Mouse (Mus musculus) liver, postnatal 0 days (tissue): ENCODE measurements at regions not wholly inside any gene's neighbourhood (a gene's known extent, or its start where the extent isn't known, plus 50 kb on each side); places are given as distances from the start of the nearest gene placed in this dataset.

Experiments used
- ATAC-seq: fragments of 200-750 bp; cut with Nextera tagmentation; 2 replicates; pipeline ENCODE4 v1.8.0; 2017; ENCODE audit warnings: mild to moderate bottlenecking, moderate library complexity
- DNase-seq: peaks from one replicate; pipeline ENCODE4 v3.0.0-alpha.2; 2016
- H3K27ac ChIP-seq: fragments of 300-500 bp; sonication (generic); 2 replicates; pipeline ENCODE4 v1.5.1; 2014; ENCODE audit warnings: antibody characterized with exemption, moderate library complexity, mild to moderate bottlenecking, low read depth
- H3K27me3 ChIP-seq: fragments of 300-500 bp; sonication (generic); 2 replicates; pipeline ENCODE4 v1.6.1; 2014; ENCODE audit warnings: low read length, control low read depth, mixed read lengths; ENCODE audit not compliant: insufficient read depth
- H3K36me3 ChIP-seq: fragments of 300-500 bp; sonication (generic); replicated peaks from 2 replicates; pipeline ENCODE4 v1.6.1; 2014; ENCODE audit warnings: mild to moderate bottlenecking, control low read depth, low read length, moderate library complexity, mixed read lengths; ENCODE audit not compliant: insufficient read depth
- H3K4me1 ChIP-seq: fragments of 300-500 bp; sonication (generic); 2 replicates; pipeline ENCODE4 v1.6.1; 2014; ENCODE audit warnings: antibody characterized with exemption, mild to moderate bottlenecking, control low read depth; ENCODE audit not compliant: insufficient read depth
- H3K4me2 ChIP-seq: fragments of 300-500 bp; sonication (generic); 2 replicates; pipeline ENCODE4 v1.6.1; 2014; ENCODE audit warnings: low read depth, mild to moderate bottlenecking, low read length, moderate library complexity, mixed read lengths
- H3K4me3 ChIP-seq: fragments of 300-500 bp; sonication (generic); 2 replicates; pipeline ENCODE4 v1.5.1; 2014; ENCODE audit warnings: low read depth, low read length
- H3K9ac ChIP-seq: fragments of 300-500 bp; sonication (generic); replicated peaks from 2 replicates; pipeline ENCODE4 v1.6.1; 2014; ENCODE audit warnings: mild to moderate bottlenecking, moderate library complexity
- H3K9me3 ChIP-seq: fragments of 300-500 bp; sonication (generic); 2 replicates; pipeline ENCODE4 v1.6.1; 2016; ENCODE audit warnings: mild to moderate bottlenecking, control low read depth, low read length, mixed read lengths
- CTCF ChIP-seq: sonication (generic); IDR thresholded peaks from 2 replicates; pipeline ENCODE4 v1.5.1; 2016; ENCODE audit warnings: antibody characterized with exemption, low read depth
- EP300 ChIP-seq: IDR thresholded peaks from 2 replicates; pipeline ENCODE4 v1.6.1; 2016; ENCODE audit warnings: antibody characterized with exemption, low read depth, mild to moderate bottlenecking
- WGBS: fragments of 180-500 bp; shearing (Covaris S2); extraction: QIAGEN DNeasy Blood & Tissue Kit; methylation state at CpG from one replicate; pipeline ENCODE4 v1.1.7; 2014; ENCODE audit not compliant: insufficient replicate concordance; 5-methylcytosine and 5-hydroxymethylcytosine counted together

- 59% methylated on average over 12 of the region's 12 CpGs for WGBS
- Histone ChIP-seq H3K4me3 (no peak overlapping the region), H3K4me2 (no peak overlapping the region), H3K4me1 (peaks cover 14% of the 10 kb centered on the region), H3K36me3 (no peaks in the 10 kb centered on the region), H3K9me3 (no peaks in the 10 kb centered on the region), H3K9ac (no peak overlapping the region), H3K27me3 (no peaks in the 10 kb centered on the region), H3K27ac (peak overlapping the region; percentile 87)
- TF ChIP-seq EP300 (no peak; the same call in 1 of the 2 replicates), CTCF (no peak)
- DNase-seq (peak; percentile 50), ATAC-seq (peak; percentile 79)
These were observed 179.1 kb upstream of the Adgrl2 start for GRCm38 (mm10) chr3:149169442-149169841.

GRCm38 (mm10) chr3:149167997-149168396 is 177.6 kb upstream of the Adgrl2 start:
- no peak for ATAC-seq
- no peak for DNase-seq
- Histone ChIP-seq H3K9me3 (no peaks in the 10 kb centered on the region), H3K4me2 (no peak overlapping the region), H3K36me3 (no peaks in the 10 kb centered on the region), H3K9ac (no peak overlapping the region), H3K4me1 (peaks cover 14% of the 10 kb centered on the region), H3K27ac (no peak overlapping the region), H3K27me3 (no peaks in the 10 kb centered on the region), H3K4me3 (no peak overlapping the region)
- no peak for TF ChIP-seq CTCF
- no peak for TF ChIP-seq EP300
- 69% methylated on average over 3 of the region's 3 CpGs for WGBS

- Histone ChIP-seq H3K4me2 (no peak overlapping the region), H3K9me3 (no peaks in the 10 kb centered on the region), H3K27ac (no peak overlapping the region), H3K4me1 (peaks cover 3% of the 10 kb centered on the region), H3K36me3 (no peaks in the 10 kb centered on the region), H3K9ac (no peak overlapping the region), H3K27me3 (no peaks in the 10 kb centered on the region), H3K4me3 (no peak overlapping the region)
- WGBS = 87% methylated on average over 4 of the region's 4 CpGs
- no peak for ATAC-seq
- TF ChIP-seq CTCF (no peak), EP300 (no peak)
- no peak for DNase-seq
These were observed 174.4 kb upstream of the Adgrl2 start for GRCm38 (mm10) chr3:149164804-149165203.

GRCm38 (mm10) chr3:149163591-149163990 is 173.2 kb upstream of the Adgrl2 start:
- H3K4me2 ChIP-seq = no peak overlapping the region
- TF ChIP-seq CTCF (no peak), EP300 (no peak)
- DNase-seq (no peak), ATAC-seq (no peak)
- no peak overlapping the region for H3K27ac ChIP-seq
- H3K4me1 ChIP-seq = no peaks in the 10 kb centered on the region; the same call in 1 of the 2 replicates
- WGBS = 62% methylated on average over 6 of the region's 6 CpGs
- H3K27me3 ChIP-seq = no peaks in the 10 kb centered on the region
- no peak overlapping the region for H3K4me3 ChIP-seq
- H3K36me3 ChIP-seq = no peaks in the 10 kb centered on the region
- no peak overlapping the region for H3K9ac ChIP-seq
- no peaks in the 10 kb centered on the region for H3K9me3 ChIP-seq

GRCm38 (mm10) chr3:149160833-149161232 is 170.5 kb upstream of the Adgrl2 start:
- H3K27ac ChIP-seq = no peak overlapping the region
- H3K4me2 ChIP-seq = no peak overlapping the region
- TF ChIP-seq CTCF (no peak), EP300 (no peak)
- no peaks in the 10 kb centered on the region for H3K4me1 ChIP-seq
- DNase-seq (no peak), ATAC-seq (no peak)
- H3K9me3 ChIP-seq = no peaks in the 10 kb centered on the region
- H3K9ac ChIP-seq = no peak overlapping the region
- 84% methylated on average over 11 of the region's 11 CpGs for WGBS
- H3K27me3 ChIP-seq = no peaks in the 10 kb centered on the region
- H3K4me3 ChIP-seq = no peak overlapping the region
- H3K36me3 ChIP-seq = no peaks in the 10 kb centered on the region

GRCm38 (mm10) chr3:149157381-149157780 is 167.0 kb upstream of the Adgrl2 start:
- no peak for TF ChIP-seq CTCF
- TF ChIP-seq EP300 = no peak
- Histone ChIP-seq H3K4me3 (no peak overlapping the region), H3K36me3 (no peaks in the 10 kb centered on the region), H3K4me2 (no peak overlapping the region), H3K9me3 (no peaks in the 10 kb centered on the region), H3K27me3 (no peaks in the 10 kb centered on the region), H3K9ac (no peak overlapping the region), H3K4me1 (no peaks in the 10 kb centered on the region), H3K27ac (no peak overlapping the region)
- ATAC-seq (no peak), DNase-seq (no peak)
- 83% methylated on average over 8 of the region's 8 CpGs for WGBS

GRCm38 (mm10) chr3:149152312-149152711 is 162.0 kb upstream of the Adgrl2 start:
- Histone ChIP-seq H3K4me2 (no peak overlapping the region), H3K9me3 (no peaks in the 10 kb centered on the region), H3K27ac (no peak overlapping the region), H3K36me3 (no peaks in the 10 kb centered on the region), H3K4me1 (no peaks in the 10 kb centered on the region), H3K9ac (no peak overlapping the region), H3K4me3 (no peak overlapping the region), H3K27me3 (no peaks in the 10 kb centered on the region)
- WGBS = 53% methylated on average over 4 of the region's 4 CpGs
- DNase-seq = no peak
- no peak for TF ChIP-seq EP300
- TF ChIP-seq CTCF = no peak
- no peak for ATAC-seq
